Mouse (Mus musculus) hindbrain, embryonic 14.5 days (tissue): Measurements from ENCODE around the gene Gm21118. TPM values are rescaled to one million over a fixed set of nuclear protein-coding genes. Genes with fewer than 3 reads are reported as not detected.
"Not testable (repeated sequence)": the region's sequence is repeated elsewhere in the genome, so short reads cannot be mapped to it uniquely, and the experiment has no call there.

Experiments
- ATAC-seq: fragments of 200-750 bp; cut with Nextera tagmentation; 2 replicates; pipeline ENCODE4 v1.8.0; 2017; ENCODE audit warnings: moderate number of reproducible peaks, mild to moderate bottlenecking, moderate TSS enrichment, moderate library complexity; ENCODE audit not compliant: low FRiP score
- DNase-seq: peaks from one replicate; pipeline ENCODE4 v3.0.0-alpha.2; 2015; ENCODE audit warnings: low spot score
- H3K27ac ChIP-seq: fragments of 300-500 bp; sonication (generic); 2 replicates; pipeline ENCODE4 v1.5.1; 2014; ENCODE audit warnings: mild to moderate bottlenecking, moderate library complexity
- H3K27me3 ChIP-seq: fragments of 300-500 bp; sonication (generic); 2 replicates; pipeline ENCODE4 v1.6.1; 2014; ENCODE audit warnings: mild to moderate bottlenecking, low read length, mixed read lengths; ENCODE audit not compliant: control insufficient read depth, insufficient read depth
- H3K36me3 ChIP-seq: fragments of 300-500 bp; sonication (generic); replicated peaks from 2 replicates; pipeline ENCODE4 v1.6.1; 2014; ENCODE audit not compliant: control insufficient read depth, insufficient read depth
- H3K4me1 ChIP-seq: fragments of 300-500 bp; sonication (generic); replicated peaks from 2 replicates; pipeline ENCODE4 v1.6.1; 2014; ENCODE audit warnings: antibody characterized with exemption, low read length, mixed read lengths; ENCODE audit not compliant: control insufficient read depth, insufficient read depth
- H3K4me2 ChIP-seq: fragments of 300-500 bp; sonication (generic); replicated peaks from 2 replicates; pipeline ENCODE4 v1.6.1; 2014; ENCODE audit warnings: mild to moderate bottlenecking, moderate library complexity
- H3K4me3 ChIP-seq: fragments of 300-500 bp; sonication (generic); replicated peaks from 2 replicates; pipeline ENCODE4 v1.5.1; 2014; ENCODE audit warnings: mild to moderate bottlenecking, low read length
- H3K9ac ChIP-seq: fragments of 300-500 bp; sonication (generic); 2 replicates; pipeline ENCODE4 v1.6.1; 2014
- H3K9me3 ChIP-seq: fragments of 300-500 bp; sonication (generic); 2 replicates; pipeline ENCODE4 v1.6.1; 2016; ENCODE audit warnings: low read length; ENCODE audit not compliant: control insufficient read depth
- WGBS: fragments of 180-500 bp; shearing (Covaris S2); extraction: QIAGEN DNeasy Blood & Tissue Kit; methylation state at CpG from one replicate; pipeline ENCODE4 v1.1.7; 2014; 5-methylcytosine and 5-hydroxymethylcytosine counted together
- polyA plus RNA-seq: library from polyadenylated mRNA; unstranded; fragments of >200 nt; fragmentation: Nextera tagmentation; extraction: Ambion mirVana; gene quantifications from 2 replicates; pipeline ENCODE4 v1.2.1, GENCODE M21; 2014

Gm21118 gene
- not detected in 2 replicates for polyA plus RNA-seq

- not testable (repeated sequence) for H3K27ac ChIP-seq, ATAC-seq
- no CpG with 5 or more reads among the region's 4 CpGs for WGBS
Measured at GRCm38 (mm10) chrY:70273542-70273941, at the start of gene Gm21118. Gene Gm21118 (minus strand): TSS chrY:70273642.

GRCm38 (mm10) chrY:70303187-70303586 is 29.7 kb upstream of the Gm21118 start, which contains the start of the genes Gm29423 and Gm29644:
Gene Gm29423 (minus strand): TSS chrY:70303287.
Gene Gm29644 (minus strand): TSS chrY:70303343.
- not testable (repeated sequence) for H3K4me3 ChIP-seq, H3K9me3 ChIP-seq, H3K4me1 ChIP-seq, H3K36me3 ChIP-seq, H3K9ac ChIP-seq, DNase-seq, ATAC-seq, H3K27ac ChIP-seq, H3K4me2 ChIP-seq, H3K27me3 ChIP-seq
- WGBS, result no CpG with 5 or more reads among the region's 2 CpGs

More at GRCm38 (mm10) chrY:70273542-70273941, at the start of gene Gm21118:
- not testable (repeated sequence) for H3K4me3 ChIP-seq, DNase-seq, H3K9me3 ChIP-seq, H3K9ac ChIP-seq, H3K4me1 ChIP-seq, H3K27me3 ChIP-seq, H3K36me3 ChIP-seq, H3K4me2 ChIP-seq

Other genes starting within 250 kb of the Gm21118 start
- not detected in 2 replicates for gene Gm29423, start 29.6 kb upstream of the Gm21118 start, polyA plus RNA-seq
- gene Gm29644, start 29.7 kb upstream of the Gm21118 start, polyA plus RNA-seq, result not detected in 2 replicates
- not detected in 2 replicates for gene Gm20888, start 168.2 kb upstream of the Gm21118 start, polyA plus RNA-seq